Mouse (Mus musculus) kidney, postnatal 36 days (tissue): Measurements from ENCODE around the gene Gpr146.

Experiments used
- DNase-seq, 2 experiments: peaks; one replicate each; pipeline ENCODE4 v3.0.0; 2021 to 2022; ENCODE audit warnings: mixed read lengths in 2 of 2

The Gpr146 gene

GRCm38 (mm10) chr5:139404801-139405401, 27.4 kb downstream of the Gpr146 start, which contains the start of gene C130050O18Rik:
TSS of gene C130050O18Rik (plus strand) at chr5:139405280.
- no peak for DNase-seq

DNA sequence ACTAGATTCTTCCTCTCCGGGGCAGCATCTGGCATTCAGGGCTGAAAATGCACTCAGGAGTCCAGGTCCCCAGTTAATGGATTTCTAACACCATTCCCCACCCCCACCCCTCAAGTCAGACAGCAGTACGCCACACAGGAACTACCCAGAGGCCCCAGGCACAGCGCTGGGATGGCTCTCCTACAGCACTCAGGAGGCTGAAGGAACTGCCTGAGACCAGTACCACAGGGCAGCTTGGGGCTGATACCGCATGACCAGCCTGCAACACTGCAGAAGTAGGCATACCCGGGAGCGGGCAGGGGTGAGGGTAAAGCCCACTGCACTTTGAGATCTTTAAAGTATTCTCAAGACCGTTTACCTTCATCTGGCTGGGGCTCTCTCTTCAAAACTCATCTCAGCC, 28.0 kb downstream of the Gpr146 start:
- peak in 1 of 2 experiments; percentile 35 for DNase-seq

DNA sequence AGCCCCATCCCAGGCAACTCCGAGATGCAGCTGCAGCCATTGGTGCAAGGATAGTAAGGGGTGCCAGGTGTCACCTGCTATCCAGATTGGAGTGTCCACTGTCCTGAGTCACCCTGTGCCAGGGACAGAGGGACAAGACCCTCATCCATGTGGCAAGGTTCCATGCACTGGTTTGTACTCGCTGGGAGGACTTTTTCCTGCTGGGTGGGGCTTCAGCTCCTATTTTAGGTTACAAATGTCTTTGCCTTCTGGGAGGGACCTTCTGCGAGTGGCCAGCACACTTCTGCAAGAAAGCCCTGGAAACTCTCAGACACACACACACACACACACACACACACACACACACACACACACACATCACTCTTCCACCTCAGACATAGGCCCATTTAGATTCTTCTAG, 28.5 kb downstream of the Gpr146 start:
- DNase-seq: peak in 1 of 2 experiments; percentile 28

DNA sequence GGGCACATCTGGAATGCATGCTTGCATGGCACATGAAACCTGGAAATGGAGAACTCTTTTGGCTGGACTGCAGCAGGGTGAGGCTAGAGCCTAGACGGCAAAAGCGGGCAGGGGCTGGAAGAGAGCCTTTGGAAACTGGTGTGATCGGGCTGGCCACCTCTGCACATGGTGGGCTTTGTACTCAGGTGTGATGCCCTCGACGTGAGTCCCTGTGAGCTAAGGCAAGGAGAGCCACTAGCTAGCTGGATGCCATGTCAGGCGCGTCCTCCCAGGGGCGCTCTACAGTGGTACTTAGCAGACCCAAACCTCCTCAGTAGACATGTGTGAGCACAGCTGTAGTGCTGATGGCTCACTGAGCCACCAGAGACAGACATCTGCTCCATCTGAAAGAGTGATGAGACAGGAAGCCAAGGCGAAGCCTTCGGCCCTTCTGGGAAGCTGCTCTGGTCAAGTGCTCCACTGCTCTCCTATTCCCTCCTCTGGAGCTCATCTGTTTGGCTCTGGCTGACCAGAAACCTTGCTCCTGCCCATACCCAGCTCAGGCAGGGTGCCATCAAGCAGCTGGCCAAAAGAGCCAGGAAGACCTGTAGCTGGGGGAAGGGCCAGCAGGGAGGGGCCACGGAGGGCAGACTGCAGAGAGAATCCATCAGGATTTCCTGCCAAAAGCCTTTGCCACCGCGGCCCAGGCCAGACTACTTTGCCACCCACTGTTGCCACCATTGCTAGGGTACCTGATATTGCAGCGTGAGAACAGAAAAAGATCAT, 29.8 kb downstream of the Gpr146 start:
- DNase-seq: no peak

- peak in 1 of 2 experiments; percentile 43 for DNase-seq
Observed at GRCm38 (mm10) chr5:139408511-139408910, 31.0 kb downstream of the Gpr146 start.

GRCm38 (mm10) chr5:139409412-139409811, 31.9 kb downstream of the Gpr146 start:
- DNase-seq: peak; percentile 60 to 62

- DNase-seq: no peak
Observed at GRCm38 (mm10) chr5:139410056-139410455, 32.6 kb downstream of the Gpr146 start.

DNA sequence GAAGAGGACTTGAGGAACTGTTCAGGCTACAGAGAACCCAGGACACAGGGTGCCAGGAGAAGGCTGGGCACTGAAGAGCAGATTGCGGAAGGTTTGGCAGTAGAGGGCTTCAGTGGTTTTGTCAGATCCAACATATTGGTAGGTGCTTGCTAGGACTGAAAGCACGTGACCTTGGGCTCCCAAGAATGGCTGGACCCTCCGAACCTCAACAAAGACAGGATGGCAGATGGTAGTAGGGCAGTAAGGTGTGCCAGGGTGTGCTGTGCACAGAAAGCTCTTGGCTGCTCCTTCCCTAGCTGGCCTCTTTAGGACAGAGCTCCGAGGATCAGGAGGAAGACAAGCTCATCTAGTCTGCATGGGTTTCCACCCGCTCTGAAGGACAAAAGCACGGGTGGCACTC, 33.6 kb downstream of the Gpr146 start:
- no peak for DNase-seq

GRCm38 (mm10) chr5:139411665-139412314, 34.3 kb downstream of the Gpr146 start:
- DNase-seq: no peak

DNA sequence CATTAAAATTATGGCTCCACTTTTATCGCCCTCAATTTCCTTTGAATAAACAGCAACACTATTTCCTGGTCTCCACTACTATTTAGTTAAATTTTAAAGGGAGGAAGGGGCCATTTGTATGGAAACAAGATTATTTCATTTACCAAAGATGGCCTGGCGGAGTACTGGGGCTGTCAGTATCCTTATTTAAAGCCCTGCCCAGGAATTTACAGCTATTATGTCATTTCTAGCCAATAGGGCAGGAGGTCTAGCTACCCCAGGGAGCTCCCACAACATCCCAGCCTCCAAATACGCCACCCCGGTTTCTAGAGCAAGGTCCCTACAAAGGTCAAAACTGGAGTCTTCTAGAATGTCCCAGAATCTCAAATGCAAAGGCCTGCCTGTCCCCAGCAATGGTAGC, 36.0 kb downstream of the Gpr146 start:
- no peak for DNase-seq

DNA sequence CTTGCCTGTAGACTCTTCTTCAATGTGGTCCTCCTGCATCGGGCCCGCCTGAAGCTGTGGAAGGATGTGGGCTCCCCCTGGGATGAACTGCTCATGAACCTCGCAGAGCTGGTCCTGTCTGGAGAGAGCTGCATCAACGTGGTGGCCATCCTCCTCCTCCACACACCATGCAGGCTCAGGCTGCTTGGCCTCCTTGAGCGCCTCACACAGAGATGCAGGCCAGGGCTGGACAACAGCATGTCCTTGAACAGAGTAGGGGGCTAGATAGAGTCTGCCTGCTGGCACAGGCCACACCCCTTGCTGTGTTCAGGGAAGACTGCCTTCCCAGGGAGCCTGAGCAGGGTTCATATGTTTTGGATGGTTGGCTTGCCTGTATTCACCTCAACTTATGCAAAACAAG, 37.5 kb downstream of the Gpr146 start:
- DNase-seq: no peak

GRCm38 (mm10) chr5:139416942-139417341, 39.4 kb downstream of the Gpr146 start:
- no peak for DNase-seq

- no peak for DNase-seq
Observed at GRCm38 (mm10) chr5:139417480-139417879, 40.0 kb downstream of the Gpr146 start.

GRCm38 (mm10) chr5:139418110-139418509, 40.6 kb downstream of the Gpr146 start:
- DNase-seq: no peak

- DNase-seq: no peak
Observed at GRCm38 (mm10) chr5:139418633-139419032, 41.1 kb downstream of the Gpr146 start.

- DNase-seq: peak in 1 of 2 experiments; percentile 41
Observed at GRCm38 (mm10) chr5:139423026-139423865, 45.7 kb downstream of the Gpr146 start, which contains the start of gene Gper1. TSS of gene Gper1 (plus strand) at chr5:139423151.

DNA sequence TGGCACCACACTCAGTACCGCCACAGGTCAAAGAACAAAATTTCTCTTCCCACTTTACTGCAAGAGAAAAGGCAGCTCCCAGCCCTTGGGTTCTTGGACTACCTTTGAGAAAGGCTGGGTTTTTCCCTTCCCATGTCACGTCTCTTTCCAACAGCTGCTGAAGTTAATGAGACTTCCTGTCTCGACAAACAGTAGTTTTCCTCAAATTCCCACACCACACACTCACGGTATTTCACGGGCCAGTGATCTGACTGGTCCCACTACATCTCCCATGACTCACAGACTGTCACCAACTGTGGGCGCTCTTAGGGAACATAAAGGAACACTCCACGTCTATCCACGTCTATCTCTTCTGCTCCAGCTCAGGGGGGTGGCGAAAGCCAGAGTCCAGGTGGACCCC, 47.7 kb downstream of the Gpr146 start:
- no peak for DNase-seq

GRCm38 (mm10) chr5:139427001-139427400, 49.5 kb downstream of the Gpr146 start:
- DNase-seq: no peak

GRCm38 (mm10) chr5:139427989-139428388, 50.5 kb downstream of the Gpr146 start:
- DNase-seq: no peak

DNA sequence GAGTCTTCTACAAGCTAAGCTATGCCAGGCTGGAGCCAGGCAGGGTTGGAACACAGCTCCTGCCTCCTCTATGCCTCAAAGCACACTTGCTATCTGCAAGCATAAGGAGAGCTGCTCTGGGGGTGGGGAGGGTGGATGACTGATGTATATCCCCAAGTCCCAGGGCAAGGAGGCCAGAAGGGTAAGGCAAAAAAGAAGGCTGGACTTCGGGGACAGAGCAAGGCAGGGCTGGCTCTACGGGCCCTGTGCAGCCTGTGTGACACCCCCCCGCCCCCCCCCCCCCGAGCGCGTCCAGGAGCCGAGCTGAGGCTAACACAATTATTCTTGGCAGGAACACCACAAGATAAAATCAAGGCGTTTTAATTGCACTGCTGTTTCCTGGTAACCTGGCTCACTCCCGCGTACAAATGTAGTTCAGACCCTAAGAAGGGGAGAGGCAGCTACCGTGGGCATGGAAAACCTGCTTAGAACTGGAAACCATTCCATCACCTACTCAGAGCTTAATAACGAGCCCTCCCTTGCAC, 52.4 kb downstream of the Gpr146 start:
- peak; percentile 28 to 60 for DNase-seq

GRCm38 (mm10) chr5:139432333-139432732, 54.8 kb downstream of the Gpr146 start:
- DNase-seq: no peak

DNA sequence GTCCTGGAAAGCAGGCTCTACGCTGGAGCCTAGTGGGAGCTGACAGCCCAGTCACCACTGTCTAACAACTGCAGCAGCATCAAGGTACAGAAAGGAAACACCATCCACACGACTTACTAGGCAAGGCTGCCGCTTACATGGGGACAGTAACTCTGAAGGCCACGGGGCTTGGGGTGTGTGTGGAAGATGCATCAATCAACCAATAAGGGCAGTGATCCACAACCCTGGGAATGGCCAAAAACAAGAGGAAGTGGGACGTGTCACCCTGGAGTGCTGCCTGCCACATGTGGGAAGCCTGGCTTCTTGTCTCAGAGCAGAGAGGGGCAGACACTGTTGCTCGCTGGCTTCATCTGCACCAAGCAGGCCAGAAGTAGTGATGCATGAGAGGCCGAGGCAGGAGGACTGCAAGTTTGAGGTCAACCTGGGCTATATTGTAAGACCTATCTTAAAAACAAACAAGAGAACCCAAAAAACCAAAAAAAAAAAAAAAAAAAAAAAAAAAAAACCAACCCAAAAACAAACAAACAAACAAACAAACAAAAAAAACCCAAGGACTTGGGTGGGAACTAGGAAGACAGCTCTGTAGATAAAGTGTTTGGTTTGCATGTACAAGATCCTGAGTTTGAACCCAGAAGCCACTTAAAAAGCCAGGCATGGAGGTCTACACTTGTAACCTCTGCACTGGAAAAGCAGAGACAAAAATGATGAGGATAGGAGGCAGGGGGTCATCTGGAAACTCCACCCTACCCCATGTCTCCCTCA, 55.4 kb downstream of the Gpr146 start:
- DNase-seq: no peak
